In genomic region chr14:121166038-121166436, GRCm38 (mm10) we compare ENCODE assay signal across 25 mouse cellular contexts.
DNase-seq lines count a peak whose midpoint lies in the region; ATAC-seq and TF ChIP-seq lines count a peak whose summit lies in the region.
"Had no signal": no experiment of that assay in that cellular context is flagged by ENCODE, and none has a peak within 500 bp of the region (broad histone marks: within the 10 kb centered on the region; RNA-seq: fewer than 3 reads in every experiment).

No protein-coding gene starts in this region.

- no peak overlapping the region for H3K4me2 ChIP-seq in heart, embryonic 15.5 days
- H3K4me2 ChIP-seq in hindbrain, postnatal 0 days (ENCODE audit: low read depth, low read length): no peak overlapping the region
- H3K4me2 ChIP-seq in hindbrain, embryonic 16.5 days (ENCODE audit: low read length): no peak overlapping the region
- H3K4me2 ChIP-seq: embryonic facial prominence, embryonic 15.5 days; forebrain, embryonic 13.5 days; hindbrain, embryonic 14.5 days; intestine, embryonic 15.5 days; lung, embryonic 14.5 days; midbrain, embryonic 15.5 days; neural tube, embryonic 15.5 days; stomach, embryonic 15.5 days had no signal

- TF ChIP-seq EP300 in heart, adult 2 months (IDR thresholded peaks at IDR 0.05; ENCODE audit: insufficient read depth, low read depth, low read length): no peak

- intact Hi-C loops in heart, adult 2 months (cut with DNase I): no loop called here
- intact Hi-C loops in heart, postnatal 10 days (cut with DNase I): no loop called here

- TF ChIP-seq CTCF in heart, adult 2 months (IDR thresholded peaks at IDR 0.05): no peak
- TF ChIP-seq CTCF in hindbrain, postnatal 0 days (IDR thresholded peaks at IDR 0.05; ENCODE audit: low read depth): no peak
- TF ChIP-seq CTCF in cortical plate, adult 2 months (IDR thresholded peaks at IDR 0.05; ENCODE audit: extremely low read depth, insufficient read depth, low read length): no peak

- H3K4me3 ChIP-seq in heart, adult 2 months: no peak overlapping the region
- no peak overlapping the region for H3K4me3 ChIP-seq in heart, embryonic 15.5 days
- no peak overlapping the region for H3K4me3 ChIP-seq in hindbrain, postnatal 0 days (ENCODE audit: low read length)
- no peak overlapping the region for H3K4me3 ChIP-seq in hindbrain, embryonic 16.5 days (ENCODE audit: low read length)
- H3K4me3 ChIP-seq in cortical plate, adult 2 months (ENCODE audit: insufficient read depth, low read length): no peak overlapping the region
- H3K4me3 ChIP-seq: embryonic facial prominence, embryonic 10.5 days; embryonic facial prominence, embryonic 15.5 days; forebrain, embryonic 13.5 days; intestine, embryonic 15.5 days; midbrain, embryonic 10.5 days; midbrain, embryonic 15.5 days; neural tube, embryonic 15.5 days; stomach, embryonic 15.5 days had no signal

- H3K9ac ChIP-seq in heart, adult 2 months (ENCODE audit: low read depth, low read length): no peak overlapping the region
- no peak overlapping the region for H3K9ac ChIP-seq in heart, embryonic 15.5 days
- no peak overlapping the region for H3K9ac ChIP-seq in hindbrain, postnatal 0 days (replicated peaks; ENCODE audit: low read length)
- no peak overlapping the region for H3K9ac ChIP-seq in hindbrain, embryonic 16.5 days (ENCODE audit: low read depth, low read length)
- H3K9ac ChIP-seq: embryonic facial prominence, embryonic 15.5 days; forebrain, embryonic 13.5 days; hindbrain, embryonic 14.5 days; intestine, embryonic 15.5 days; liver, embryonic 14.5 days; lung, embryonic 14.5 days; midbrain, embryonic 15.5 days; neural tube, embryonic 15.5 days; stomach, embryonic 15.5 days had no signal

- ATAC-seq in heart, embryonic 15.5 days (replicated peaks; ENCODE audit: insufficient number of reproducible peaks, insufficient read depth, low FRiP score, low read depth): no peak
- ATAC-seq in hindbrain, postnatal 0 days: no peak
- ATAC-seq in hindbrain, embryonic 16.5 days: no peak
- ATAC-seq: intestine, embryonic 15.5 days; midbrain, embryonic 15.5 days had no signal

- peak overlapping the region; percentile 45 for H3K27ac ChIP-seq in heart, adult 2 months
- H3K27ac ChIP-seq in heart, embryonic 15.5 days: peak overlapping the region; percentile 65
- 0 out of 2 replicates have a peak overlapping the region, but pooled peaks have one; percentile 16 for H3K27ac ChIP-seq in hindbrain, postnatal 0 days
- no peak overlapping the region for H3K27ac ChIP-seq in hindbrain, embryonic 16.5 days (ENCODE audit: low read depth, low read length)
- H3K27ac ChIP-seq in cortical plate, adult 2 months (ENCODE audit: insufficient read depth, low read length): peak overlapping the region; percentile 86
- H3K27ac ChIP-seq: embryonic facial prominence, embryonic 10.5 days; intestine, embryonic 15.5 days; liver, embryonic 14.5 days; midbrain, embryonic 10.5 days; midbrain, embryonic 15.5 days; neural tube, embryonic 15.5 days; stomach, embryonic 15.5 days had no signal

- no peaks in the 10 kb centered on the region for H3K27me3 ChIP-seq in heart, adult 2 months (ENCODE audit: control insufficient read depth, insufficient read depth, low read length)
- H3K27me3 ChIP-seq in heart, embryonic 15.5 days: no peaks in the 10 kb centered on the region
- H3K27me3 ChIP-seq in hindbrain, postnatal 0 days (ENCODE audit: insufficient read depth, low read length): no peaks in the 10 kb centered on the region
- no peaks in the 10 kb centered on the region for H3K27me3 ChIP-seq in hindbrain, embryonic 16.5 days (replicated peaks; ENCODE audit: control insufficient read depth, insufficient read depth, low read length)
- H3K27me3 ChIP-seq: embryonic facial prominence, embryonic 15.5 days; forebrain, embryonic 13.5 days; intestine, embryonic 15.5 days; midbrain, embryonic 15.5 days; neural tube, embryonic 15.5 days; stomach, embryonic 15.5 days had no signal

- H3K79me2 ChIP-seq in heart, adult 2 months (replicated peaks; ENCODE audit: control insufficient read depth, insufficient read depth, low read length): no peaks in the 10 kb centered on the region

- no peaks in the 10 kb centered on the region for H3K4me1 ChIP-seq in heart, adult 2 months (ENCODE audit: control insufficient read depth, insufficient read depth, low read length)
- H3K4me1 ChIP-seq in heart, embryonic 15.5 days (replicated peaks): peaks cover 32% of the 10 kb centered on the region
- no peaks in the 10 kb centered on the region for H3K4me1 ChIP-seq in hindbrain, postnatal 0 days (ENCODE audit: insufficient read depth, low read length)
- peaks cover 4% of the 10 kb centered on the region; the same call in 1 of the 2 replicates for H3K4me1 ChIP-seq in hindbrain, embryonic 16.5 days (ENCODE audit: control insufficient read depth, insufficient read depth, low read depth, low read length)
- peaks cover 16% of the 10 kb centered on the region for H3K4me1 ChIP-seq in cortical plate, adult 2 months (ENCODE audit: control insufficient read depth, insufficient read depth, low read length)
- H3K4me1 ChIP-seq: intestine, embryonic 15.5 days; midbrain, embryonic 10.5 days; stomach, embryonic 15.5 days had no signal

- WGBS in heart, adult 2 months: 78% methylated on average over 7 of the region's 7 CpGs
- 59% methylated on average over 7 of the region's 7 CpGs for WGBS in heart, embryonic 15.5 days
- WGBS in hindbrain, postnatal 0 days: 85% methylated on average over 7 of the region's 7 CpGs
- 76% methylated on average over 6 of the region's 7 CpGs for WGBS in hindbrain, embryonic 16.5 days

- no peak for TF ChIP-seq POLR2A in heart, adult 2 months (IDR thresholded peaks at IDR 0.05; ENCODE audit: insufficient read depth, low read depth, low read length)
- no peak for TF ChIP-seq POLR2A in cortical plate, adult 2 months (IDR thresholded peaks at IDR 0.05; ENCODE audit: extremely low read depth, insufficient read depth, low read length)

- no peak for DNase-seq in heart, adult 2 months
- no peak for DNase-seq in heart, postnatal 10 days
- DNase-seq in heart, adult 18-20 months: no peak
- DNase-seq in hindbrain, postnatal 0 days (ENCODE audit: low spot score): no peak
- DNase-seq: adrenal gland, adult 8-10 months; gastrocnemius, postnatal 14 days; kidney, adult 2 months; kidney, postnatal 36 days; layer of hippocampus, postnatal 36 days; liver; lung, embryonic 14.5 days had no signal

- H3K9me3 ChIP-seq in heart, embryonic 15.5 days (replicated peaks): no peaks in the 10 kb centered on the region
- no peaks in the 10 kb centered on the region for H3K9me3 ChIP-seq in hindbrain, postnatal 0 days (ENCODE audit: low read length)
- H3K9me3 ChIP-seq in hindbrain, embryonic 16.5 days (ENCODE audit: control insufficient read depth, low read length): no peaks in the 10 kb centered on the region
- H3K9me3 ChIP-seq: embryonic facial prominence, embryonic 10.5 days; embryonic facial prominence, embryonic 15.5 days; forebrain, embryonic 13.5 days; intestine, embryonic 15.5 days; midbrain, embryonic 10.5 days; midbrain, embryonic 15.5 days; neural tube, embryonic 15.5 days; stomach, embryonic 15.5 days had no signal

- no peaks in the 10 kb centered on the region for H3K36me3 ChIP-seq in heart, adult 2 months (ENCODE audit: control insufficient read depth, insufficient read depth, low read length)
- H3K36me3 ChIP-seq in heart, embryonic 15.5 days: no peaks in the 10 kb centered on the region
- no peaks in the 10 kb centered on the region for H3K36me3 ChIP-seq in hindbrain, postnatal 0 days (ENCODE audit: insufficient read depth, low read length)
- no peaks in the 10 kb centered on the region for H3K36me3 ChIP-seq in hindbrain, embryonic 16.5 days (ENCODE audit: control insufficient read depth, insufficient read depth, low read length)
- H3K36me3 ChIP-seq: embryonic facial prominence, embryonic 15.5 days; G1E; intestine, embryonic 15.5 days; midbrain, embryonic 10.5 days; midbrain, embryonic 15.5 days; neural tube, embryonic 15.5 days; stomach, embryonic 15.5 days had no signal
